Mouse (Mus musculus) cerebellum, postnatal 14 days (tissue): ENCODE measurements around the gene Cyb5d1.

ENCODE experiments used
- DNase-seq, 2 experiments: peaks; one replicate each; pipeline ENCODE4 v3.0.0; 2021; ENCODE audit warnings: mixed read lengths in 2 of 2

The Cyb5d1 gene

GRCm38 (mm10) chr11:69403691-69404594 lies 8.5 kb upstream of the Cyb5d1 start:
- DNase-seq: peak in 1 of 2 experiments; percentile 25

- no peak for DNase-seq
These were observed 6.6 kb upstream of the Cyb5d1 start for GRCm38 (mm10) chr11:69401987-69402386.

GRCm38 (mm10) chr11:69401210-69401637 lies 5.8 kb upstream of the Cyb5d1 start:
- peak; percentile 95 for DNase-seq

GRCm38 (mm10) chr11:69400083-69400850 lies 4.8 kb upstream of the Cyb5d1 start:
- DNase-seq: peak; percentile 33 to 39

- peak; percentile 28 to 45 for DNase-seq
These were observed 4.0 kb upstream of the Cyb5d1 start for GRCm38 (mm10) chr11:69399201-69400082.

- DNase-seq: peak; percentile 36 to 45
These were observed 3.2 kb upstream of the Cyb5d1 start for GRCm38 (mm10) chr11:69398486-69399200.

DNA sequence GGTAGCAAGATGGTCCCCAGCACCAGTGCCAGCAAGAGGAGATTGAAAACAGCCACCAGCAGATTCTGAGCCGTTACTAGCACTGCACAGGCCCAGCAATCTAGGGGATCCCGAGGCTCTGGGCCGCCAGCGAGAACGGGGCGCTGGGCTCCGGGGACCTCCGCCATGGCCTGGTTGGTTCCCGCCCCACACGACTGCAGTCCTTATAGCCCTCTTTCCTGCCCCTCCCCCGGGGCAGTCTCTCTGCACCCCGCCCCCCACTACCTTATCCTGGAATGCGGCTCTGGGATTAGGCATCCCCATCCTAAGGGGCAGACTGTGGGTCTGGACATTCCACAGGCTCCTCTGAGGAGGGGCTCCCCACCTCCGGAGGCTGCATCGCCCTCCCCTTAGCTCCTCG lies 2.6 kb upstream of the Cyb5d1 start, which contains the start of gene Tmem88:
Tmem88 (minus strand) TSS at position 176 of the 400 bp plus-strand sequence.
- DNase-seq: peak; percentile 42 to 53

DNA sequence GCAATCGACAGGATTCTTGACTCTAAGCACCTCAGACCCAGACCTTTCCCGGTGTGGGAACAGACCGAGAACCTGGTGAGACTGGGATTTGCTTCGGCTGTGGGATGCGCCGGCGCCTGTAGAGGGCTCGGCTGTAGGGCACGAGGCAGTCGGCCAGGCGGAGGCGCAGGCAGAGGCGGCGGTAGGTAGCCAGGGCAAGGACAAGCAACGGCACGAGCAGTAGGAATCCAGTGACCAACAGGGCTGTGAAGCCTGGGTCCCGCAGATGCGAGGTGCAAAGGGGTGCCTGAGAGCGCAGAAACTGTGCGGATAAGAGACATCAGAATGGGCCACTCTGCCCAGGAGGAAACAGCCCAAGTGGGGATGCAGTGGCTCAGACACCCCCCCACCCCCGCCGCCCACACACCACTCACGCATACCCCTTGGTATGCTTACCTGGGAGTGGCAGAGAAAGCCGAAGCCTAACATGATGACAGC lies 2.2 kb upstream of the Cyb5d1 start:
- peak; percentile 54 to 67 for DNase-seq

GRCm38 (mm10) chr11:69396772-69397171 lies 1.3 kb upstream of the Cyb5d1 start:
- DNase-seq: peak; percentile 31 to 41

DNA sequence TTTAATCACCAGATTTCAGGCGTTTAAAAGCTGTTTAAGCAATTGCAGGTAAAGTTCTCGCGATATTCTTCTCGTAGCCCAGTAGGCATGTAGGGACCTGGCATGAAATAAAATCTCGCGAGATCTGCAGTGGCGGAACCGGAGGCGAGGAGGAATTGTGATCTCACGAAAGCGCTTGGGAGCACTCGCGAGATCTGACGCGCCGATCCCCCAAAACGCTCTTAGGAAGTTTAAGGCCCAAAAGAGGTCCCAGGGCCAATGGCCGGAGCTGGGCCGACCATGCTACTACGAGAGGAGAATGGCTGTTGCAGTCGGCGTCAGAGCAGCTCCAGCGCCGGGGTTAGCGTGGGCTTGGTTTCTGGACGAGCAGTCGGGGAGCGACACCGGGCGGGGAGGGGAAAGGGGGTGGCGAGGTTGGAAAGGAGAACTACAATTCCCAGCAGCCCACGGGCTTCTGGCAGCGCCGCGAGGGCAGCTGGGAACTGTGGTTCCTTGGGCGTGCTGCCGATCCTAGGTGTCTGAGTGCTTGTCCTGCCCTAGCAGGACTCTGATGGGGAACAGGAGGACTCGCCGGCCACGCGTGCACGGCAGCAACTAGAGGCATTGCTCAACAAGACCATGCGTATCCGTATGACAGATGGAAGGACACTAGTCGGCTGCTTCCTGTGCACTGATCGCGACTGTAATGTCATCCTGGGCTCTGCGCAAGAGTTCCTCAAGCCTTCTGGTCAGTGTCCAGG lies 373 bp upstream of the Cyb5d1 start:
- peak; percentile 94 to 97 for DNase-seq

DNA sequence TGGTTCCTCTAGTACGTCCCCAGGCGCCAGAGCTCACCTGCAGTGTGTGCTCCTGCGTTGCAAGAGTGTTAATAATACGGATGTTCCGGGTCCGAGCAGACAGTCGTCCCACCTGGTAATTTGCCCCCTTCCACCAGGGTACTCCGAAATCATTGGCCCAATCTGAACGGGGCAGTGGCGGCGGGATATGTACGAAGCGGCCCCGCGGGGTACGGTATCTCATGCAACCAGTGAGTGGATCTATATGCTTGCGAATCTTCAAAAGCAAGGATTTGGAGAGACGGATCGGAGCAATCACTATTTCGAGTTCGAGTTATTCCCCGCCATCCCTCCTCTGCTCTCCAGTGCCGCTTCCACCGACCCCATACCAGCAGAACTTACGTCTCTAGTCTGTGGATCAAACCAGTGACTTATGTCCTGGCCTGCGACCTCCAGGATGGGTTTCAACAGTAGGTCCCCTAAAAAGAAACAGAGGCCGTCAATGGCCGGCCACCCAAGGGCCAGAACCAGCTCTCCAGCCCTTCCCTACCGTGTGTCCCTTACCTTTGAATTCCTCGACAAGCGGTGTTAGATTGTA lies 752 bp downstream of the Cyb5d1 start:
- peak in 1 of 2 experiments; percentile 45 for DNase-seq

- peak; percentile 88 to 90 for DNase-seq
These were observed 4.9 kb downstream of the Cyb5d1 start for GRCm38 (mm10) chr11:69390400-69391034.

DNA sequence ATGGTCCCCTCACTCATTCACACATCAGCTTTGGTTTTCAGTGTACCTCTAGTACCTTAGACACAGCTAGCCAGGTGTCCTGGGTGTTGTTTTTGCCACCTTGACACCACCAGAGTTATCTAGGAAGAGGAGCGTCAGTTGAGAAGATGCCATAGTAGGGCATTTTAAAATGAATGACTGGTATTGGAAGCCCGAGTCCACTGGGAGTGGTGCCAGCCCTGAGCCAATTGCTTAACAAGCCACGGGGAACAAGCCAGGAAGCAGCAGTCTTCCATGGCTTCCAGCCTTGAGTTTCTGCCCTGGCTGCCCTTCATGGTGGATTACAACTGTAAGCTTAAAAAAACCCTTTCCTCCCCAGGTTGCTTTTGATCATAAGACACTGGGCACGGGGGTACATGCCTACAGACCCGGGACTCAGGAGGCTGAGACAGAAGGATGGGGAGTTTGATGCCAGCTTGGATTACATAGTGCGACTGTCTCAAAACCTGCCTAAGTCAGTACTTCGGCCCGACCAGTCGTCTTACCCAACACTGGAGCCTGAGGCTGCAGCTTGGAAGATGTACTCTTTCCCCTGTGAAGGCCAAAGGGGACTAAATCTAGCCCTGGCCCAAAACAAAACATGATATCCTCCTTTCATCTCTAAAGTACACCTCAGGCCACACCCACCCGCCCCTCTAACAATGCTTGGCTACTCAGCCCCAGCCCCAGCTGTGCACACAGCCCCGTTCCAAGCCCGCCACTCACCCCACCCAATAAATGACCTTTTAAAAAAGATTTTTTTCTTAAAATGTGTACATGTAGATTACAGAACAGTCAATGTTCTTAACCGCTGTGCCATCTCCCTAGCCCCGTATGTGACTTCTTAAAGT lies 5.7 kb downstream of the Cyb5d1 start:
- DNase-seq: peak; percentile 78 to 82

- no peak for DNase-seq
These were observed 6.8 kb downstream of the Cyb5d1 start for GRCm38 (mm10) chr11:69388680-69389079.

GRCm38 (mm10) chr11:69386758-69387157 lies 8.7 kb downstream of the Cyb5d1 start:
- no peak for DNase-seq

- DNase-seq: no peak
These were observed 10.5 kb downstream of the Cyb5d1 start for GRCm38 (mm10) chr11:69384979-69385378.

GRCm38 (mm10) chr11:69382478-69383105 lies 12.8 kb downstream of the Cyb5d1 start:
- peak in 1 of 2 experiments; percentile 42 for DNase-seq

DNA sequence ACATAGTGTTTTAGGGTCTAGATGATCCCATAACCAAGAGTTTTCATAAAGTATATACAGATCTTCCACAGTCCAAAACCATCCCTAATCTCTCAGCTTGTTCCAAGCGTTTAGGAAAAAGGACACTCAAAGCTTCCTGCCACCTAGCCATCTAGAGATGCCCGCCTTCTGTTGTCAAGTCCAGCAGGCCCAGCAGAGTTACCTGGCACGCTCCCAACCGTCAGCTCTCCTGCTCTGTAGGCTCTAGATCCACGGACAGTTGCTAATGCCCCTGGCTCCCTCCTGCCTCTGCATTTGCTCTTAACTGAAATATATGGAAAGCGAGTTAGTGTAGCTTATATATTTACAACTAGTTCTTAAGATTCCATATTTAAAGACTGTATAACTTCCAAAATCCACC lies 14.1 kb downstream of the Cyb5d1 start:
- peak; percentile 87 to 88 for DNase-seq
